Mouse (Mus musculus): ENCODE results near the gene Zc2hc1b.

Zc2hc1b gene

GRCm38 (mm10) chr10:13170739-13171448 is 6.9 kb downstream of the Zc2hc1b start:
- no peak for DNase-seq

GRCm38 (mm10) chr10:13168461-13168860 is 9.4 kb downstream of the Zc2hc1b start:
- DNase-seq: no peak

GRCm38 (mm10) chr10:13162031-13162430 is 15.8 kb downstream of the Zc2hc1b start:
- DNase-seq: no peak

- DNase-seq: no peak
Measured at GRCm38 (mm10) chr10:13160913-13161312, 16.9 kb downstream of the Zc2hc1b start.

- DNase-seq: no peak
Measured at GRCm38 (mm10) chr10:13155377-13155776, 22.4 kb downstream of the Zc2hc1b start.

GRCm38 (mm10) chr10:13152811-13153364 is 24.9 kb downstream of the Zc2hc1b start:
- no peak for DNase-seq

GRCm38 (mm10) chr10:13151353-13151752 is 26.5 kb downstream of the Zc2hc1b start:
- peak; percentile 18 for DNase-seq

- DNase-seq: no peak
Measured at GRCm38 (mm10) chr10:13150435-13150834, 27.4 kb downstream of the Zc2hc1b start.

- no peak for DNase-seq
Measured at GRCm38 (mm10) chr10:13140434-13140833, 37.4 kb downstream of the Zc2hc1b start.

- DNase-seq: no peak
Measured at GRCm38 (mm10) chr10:13137906-13138305, 39.9 kb downstream of the Zc2hc1b start.

- DNase-seq: no peak
Measured at GRCm38 (mm10) chr10:13135751-13136150, 42.1 kb downstream of the Zc2hc1b start.

- DNase-seq: no peak
Measured at GRCm38 (mm10) chr10:13135276-13135675, 42.5 kb downstream of the Zc2hc1b start.

- DNase-seq: no peak
Measured at GRCm38 (mm10) chr10:13133850-13134249, 44.0 kb downstream of the Zc2hc1b start.

- DNase-seq: no peak
Measured at GRCm38 (mm10) chr10:13127946-13128345, 49.9 kb downstream of the Zc2hc1b start.

GRCm38 (mm10) chr10:13127335-13127734 is 50.5 kb downstream of the Zc2hc1b start:
- peak; percentile 11 for DNase-seq

- DNase-seq: no peak
Measured at GRCm38 (mm10) chr10:13125811-13126210, 52.0 kb downstream of the Zc2hc1b start.

GRCm38 (mm10) chr10:13119300-13119699 is 58.5 kb downstream of the Zc2hc1b start:
- no peak for DNase-seq

- DNase-seq: no peak
Measured at GRCm38 (mm10) chr10:13118770-13119102, 59.1 kb downstream of the Zc2hc1b start.

- no peak for DNase-seq
Measured at GRCm38 (mm10) chr10:13118024-13118769, 59.6 kb downstream of the Zc2hc1b start.

GRCm38 (mm10) chr10:13116706-13117665 is 60.8 kb downstream of the Zc2hc1b start:
- no peak for DNase-seq

GRCm38 (mm10) chr10:13115030-13115429 is 62.8 kb downstream of the Zc2hc1b start:
- DNase-seq: no peak

GRCm38 (mm10) chr10:13113641-13114040 is 64.2 kb downstream of the Zc2hc1b start:
- no peak for DNase-seq

GRCm38 (mm10) chr10:13112849-13113248 is 65.0 kb downstream of the Zc2hc1b start:
- no peak for DNase-seq
